Mouse (Mus musculus) adrenal gland, postnatal 25 days (tissue): ENCODE data around the gene Oxtr. TPM values are rescaled to one million over a fixed set of nuclear protein-coding genes. Genes with fewer than 3 reads are reported as not detected.
A peak's percentile ranks its signal among the peaks of the same experiment; 100 is the strongest.

ENCODE experiments used
- DNase-seq: peaks from one replicate; pipeline ENCODE4 v3.0.0; 2021; ENCODE audit warnings: mixed read lengths
- long read RNA-seq: library from polyadenylated mRNA; stranded (forward); transcript quantifications from one replicate; pipeline ENCODE4 v2.0.0, GENCODE M21; 2021
- total RNA-seq: library from RNA; stranded (reverse); gene quantifications from 2 replicates; pipeline ENCODE4 v1.2.3, GENCODE M21; 2021

The Oxtr gene
- total RNA-seq: 292 and 436 TPM in 2 replicates
- long read RNA-seq, full-length matches to known transcripts: 8 of 34 reads
- long read RNA-seq, partial matches to known transcripts: 0 of 34 reads
- long read RNA-seq, other reads (novel, unspliced or antisense): 26 of 34 reads

- no peak for DNase-seq
Observed at GRCm38 (mm10) chr6:112489910-112490559, at the start of gene Oxtr. TSS of gene Oxtr (minus strand) at chr6:112489943.

- DNase-seq: no peak
Observed at GRCm38 (mm10) chr6:112525434-112525833, 35.7 kb upstream of the Oxtr start.

GRCm38 (mm10) chr6:112524459-112524858 is 34.7 kb upstream of the Oxtr start:
- DNase-seq: no peak

- DNase-seq: no peak
Observed at GRCm38 (mm10) chr6:112517991-112518390, 28.2 kb upstream of the Oxtr start.

- DNase-seq: no peak
Observed at GRCm38 (mm10) chr6:112517572-112517971, 27.8 kb upstream of the Oxtr start.

GRCm38 (mm10) chr6:112516496-112516895 is 26.8 kb upstream of the Oxtr start:
- no peak for DNase-seq

GRCm38 (mm10) chr6:112514591-112514990 is 24.8 kb upstream of the Oxtr start:
- no peak for DNase-seq

GRCm38 (mm10) chr6:112510346-112510745 is 20.6 kb upstream of the Oxtr start:
- no peak for DNase-seq

- DNase-seq: no peak
Observed at GRCm38 (mm10) chr6:112509590-112510131, 19.9 kb upstream of the Oxtr start.

- no peak for DNase-seq
Observed at GRCm38 (mm10) chr6:112507617-112508016, 17.9 kb upstream of the Oxtr start.

GRCm38 (mm10) chr6:112501156-112501555 is 11.4 kb upstream of the Oxtr start:
- DNase-seq: peak; percentile 78

GRCm38 (mm10) chr6:112499456-112499855 is 9.7 kb upstream of the Oxtr start:
- no peak for DNase-seq

- no peak for DNase-seq
Observed at GRCm38 (mm10) chr6:112498716-112499115, 9.0 kb upstream of the Oxtr start.

- DNase-seq: no peak
Observed at GRCm38 (mm10) chr6:112497456-112497855, 7.7 kb upstream of the Oxtr start.

GRCm38 (mm10) chr6:112496291-112497060 is 6.7 kb upstream of the Oxtr start:
- no peak for DNase-seq

- no peak for DNase-seq
Observed at GRCm38 (mm10) chr6:112495219-112495618, 5.5 kb upstream of the Oxtr start.

GRCm38 (mm10) chr6:112494620-112495081 is 4.9 kb upstream of the Oxtr start:
- peak; percentile 35 for DNase-seq

- DNase-seq: no peak
Observed at GRCm38 (mm10) chr6:112493371-112493770, 3.6 kb upstream of the Oxtr start.

- no peak for DNase-seq
Observed at GRCm38 (mm10) chr6:112492656-112493055, 2.9 kb upstream of the Oxtr start.

GRCm38 (mm10) chr6:112491521-112491920 is 1.8 kb upstream of the Oxtr start:
- no peak for DNase-seq

GRCm38 (mm10) chr6:112490625-112491242 is 991 bp upstream of the Oxtr start:
- peak; percentile 89 for DNase-seq

GRCm38 (mm10) chr6:112489181-112489909 is 398 bp downstream of the Oxtr start:
- peak; percentile 29 for DNase-seq
